Mouse (Mus musculus) liver, embryonic 12.5 days (tissue): Measurements from ENCODE around the gene Ift20. TPM values are rescaled to one million over a fixed set of nuclear protein-coding genes. Genes with fewer than 3 reads are reported as not detected.

ENCODE experiments used
- ATAC-seq: fragments of 200-750 bp; cut with Nextera tagmentation; 2 replicates; pipeline ENCODE4 v1.8.0; 2017; ENCODE audit warnings: moderate number of reproducible peaks, mild to moderate bottlenecking, moderate library complexity
- H3K27ac ChIP-seq: fragments of 300-500 bp; sonication (generic); 2 replicates; pipeline ENCODE4 v1.5.1; 2016; ENCODE audit warnings: mild to moderate bottlenecking
- H3K27me3 ChIP-seq: fragments of 300-500 bp; sonication (generic); replicated peaks from 2 replicates; pipeline ENCODE4 v1.6.1; 2016; ENCODE audit warnings: mild to moderate bottlenecking, moderate library complexity
- H3K36me3 ChIP-seq: fragments of 300-500 bp; sonication (generic); 2 replicates; pipeline ENCODE4 v1.6.1; 2016; ENCODE audit warnings: mild to moderate bottlenecking, moderate library complexity
- H3K4me1 ChIP-seq: fragments of 300-500 bp; sonication (generic); 2 replicates; pipeline ENCODE4 v1.6.1; 2016
- H3K4me2 ChIP-seq: fragments of 300-500 bp; sonication (generic); 2 replicates; pipeline ENCODE4 v1.6.1; 2016; ENCODE audit warnings: mild to moderate bottlenecking, moderate library complexity
- H3K4me3 ChIP-seq: fragments of 300-500 bp; sonication (generic); 2 replicates; pipeline ENCODE4 v1.5.1; 2016; ENCODE audit warnings: mild to moderate bottlenecking, moderate library complexity
- H3K9ac ChIP-seq: fragments of 300-500 bp; sonication (generic); 2 replicates; pipeline ENCODE4 v1.6.1; 2016; ENCODE audit warnings: mild to moderate bottlenecking, moderate library complexity
- H3K9me3 ChIP-seq: fragments of 300-500 bp; sonication (generic); replicated peaks from 2 replicates; pipeline ENCODE4 v1.6.1; 2016; ENCODE audit warnings: mild to moderate bottlenecking, moderate library complexity
- WGBS: fragments of 180-500 bp; shearing (Covaris S2); methylation state at CpG from one replicate; pipeline ENCODE4 v1.1.7; 2016; ENCODE audit not compliant: insufficient replicate concordance; 5-methylcytosine and 5-hydroxymethylcytosine counted together
- polyA plus RNA-seq: library from polyadenylated mRNA; unstranded; fragments of >200 nt; fragmentation: Nextera tagmentation; extraction: Ambion mirVana; gene quantifications from 2 replicates; pipeline ENCODE4 v1.2.1, GENCODE M21; 2016

Ift20 gene
- polyA plus RNA-seq, 1 experiment from 2014 or later, result 84.7 TPM

- no peak overlapping the region for H3K27ac ChIP-seq
- H3K4me1 ChIP-seq, result no peaks in the 10 kb centered on the region
- H3K9ac ChIP-seq, result no peak overlapping the region
- ATAC-seq, result no peak
- no peak overlapping the region for H3K4me3 ChIP-seq
- H3K4me2 ChIP-seq, result no peak overlapping the region
- WGBS, result 61% methylated on average over 3 of the region's 3 CpGs
- H3K36me3 ChIP-seq, result peaks cover 53% of the 10 kb centered on the region
- no peaks in the 10 kb centered on the region for H3K9me3 ChIP-seq
- H3K27me3 ChIP-seq, result peaks cover 17% of the 10 kb centered on the region
Measured at GRCm38 (mm10) chr11:78505430-78505829, 30.7 kb upstream of the Ift20 start.

GRCm38 (mm10) chr11:78509148-78509547 is 27.0 kb upstream of the Ift20 start:
- Histone ChIP-seq H3K9me3 (no peaks in the 10 kb centered on the region), H3K9ac (no peak overlapping the region), H3K27ac (no peak overlapping the region), H3K27me3 (no peaks in the 10 kb centered on the region), H3K4me2 (no peak overlapping the region), H3K4me3 (no peak overlapping the region), H3K4me1 (peaks cover 25% of the 10 kb centered on the region), H3K36me3 (peaks cover 58% of the 10 kb centered on the region)
- ATAC-seq, result no peak
- 73% methylated on average over 5 of the region's 5 CpGs for WGBS

- peak; percentile 95 for ATAC-seq
- Histone ChIP-seq H3K4me3 (peak within 1 kb of the TSS; percentile 86), H3K27me3 (no peaks in the 10 kb centered on the region), H3K27ac (peak within 1 kb of the TSS; percentile 84), H3K4me2 (peak within 1 kb of the TSS; percentile 92), H3K36me3 (peaks cover 62% of the 10 kb centered on the region), H3K9me3 (no peaks in the 10 kb centered on the region), H3K9ac (peak within 1 kb of the TSS; percentile 95), H3K4me1 (peaks cover 25% of the 10 kb centered on the region)
- WGBS, result under 1% methylated on average over 67 of the region's 67 CpGs
Measured at GRCm38 (mm10) chr11:78512025-78512957, 23.9 kb upstream of the Ift20 start, which contains the start of the genes Tmem199 and Poldip2. Gene Tmem199 (minus strand): TSS chr11:78512172. Gene Poldip2 (plus strand): TSS chr11:78512193.

- Histone ChIP-seq H3K27ac (0 out of 2 replicates have a peak overlapping the region, but pooled peaks have one; percentile 84), H3K9me3 (no peaks in the 10 kb centered on the region), H3K4me3 (peak overlapping the region; percentile 86), H3K4me1 (peaks cover 25% of the 10 kb centered on the region), H3K27me3 (no peaks in the 10 kb centered on the region), H3K9ac (peak overlapping the region; percentile 95), H3K36me3 (peaks cover 62% of the 10 kb centered on the region), H3K4me2 (peak overlapping the region; percentile 92)
- ATAC-seq, result no peak
- WGBS, result 63% methylated on average over 3 of the region's 3 CpGs
Measured at GRCm38 (mm10) chr11:78513106-78513790, 22.9 kb upstream of the Ift20 start.

GRCm38 (mm10) chr11:78515549-78516325 is 20.4 kb upstream of the Ift20 start:
- 44% methylated on average over 2 of the region's 2 CpGs for WGBS
- Histone ChIP-seq H3K36me3 (peaks cover 67% of the 10 kb centered on the region), H3K9me3 (no peaks in the 10 kb centered on the region), H3K4me2 (no peak overlapping the region), H3K27ac (no peak overlapping the region), H3K4me3 (no peak overlapping the region), H3K4me1 (peaks cover 24% of the 10 kb centered on the region), H3K9ac (no peak overlapping the region), H3K27me3 (no peaks in the 10 kb centered on the region)
- no peak for ATAC-seq

- H3K4me2 ChIP-seq, result no peak overlapping the region
- H3K27me3 ChIP-seq, result no peaks in the 10 kb centered on the region
- 86% methylated on average over 10 of the region's 10 CpGs for WGBS
- H3K4me1 ChIP-seq, result no peaks in the 10 kb centered on the region
- ATAC-seq, result no peak
- no peak overlapping the region for H3K9ac ChIP-seq
- H3K4me3 ChIP-seq, result no peak overlapping the region
- H3K36me3 ChIP-seq, result peaks cover 95% of the 10 kb centered on the region
- no peak overlapping the region for H3K27ac ChIP-seq
- no peaks in the 10 kb centered on the region for H3K9me3 ChIP-seq
Measured at GRCm38 (mm10) chr11:78518931-78519330, 17.2 kb upstream of the Ift20 start.

DNA sequence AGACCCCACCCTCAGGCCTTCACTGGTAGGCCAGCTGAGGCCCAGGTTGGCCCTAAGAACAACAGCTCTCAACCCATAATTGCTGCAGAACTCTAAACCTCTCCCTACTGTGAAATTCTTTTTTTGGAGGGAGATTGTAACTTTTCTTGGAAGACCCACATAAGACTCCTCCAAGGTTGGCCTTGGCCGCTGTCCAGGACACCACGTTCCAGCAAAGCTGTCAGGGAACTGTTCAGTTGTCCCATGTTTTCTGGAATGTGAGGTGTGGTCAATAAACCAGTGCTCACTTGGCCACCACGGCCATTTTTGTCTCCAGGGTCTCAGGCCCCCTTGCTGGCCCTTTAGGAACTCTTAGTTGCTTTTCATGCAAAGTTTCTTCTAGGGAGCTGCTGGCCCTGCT is 14.3 kb upstream of the Ift20 start:
- no peaks in the 10 kb centered on the region for H3K9me3 ChIP-seq
- no peak overlapping the region for H3K4me3 ChIP-seq
- 81% methylated on average over 3 of the region's 3 CpGs for WGBS
- H3K27ac ChIP-seq, result no peak overlapping the region
- peaks cover 90% of the 10 kb centered on the region for H3K36me3 ChIP-seq
- H3K4me2 ChIP-seq, result no peak overlapping the region
- H3K27me3 ChIP-seq, result no peaks in the 10 kb centered on the region
- H3K9ac ChIP-seq, result no peak overlapping the region
- no peaks in the 10 kb centered on the region for H3K4me1 ChIP-seq
- no peak for ATAC-seq

- Histone ChIP-seq H3K9ac (no peak overlapping the region), H3K9me3 (no peaks in the 10 kb centered on the region), H3K36me3 (peaks cover 93% of the 10 kb centered on the region), H3K27ac (no peak overlapping the region), H3K4me1 (no peaks in the 10 kb centered on the region), H3K4me3 (no peak overlapping the region), H3K27me3 (no peaks in the 10 kb centered on the region), H3K4me2 (no peak overlapping the region)
- ATAC-seq, result no peak
- 86% methylated on average over 1 of the region's 1 CpGs for whole genome bisulfite sequencing
Measured at GRCm38 (mm10) chr11:78522481-78522997, 13.6 kb upstream of the Ift20 start.

DNA sequence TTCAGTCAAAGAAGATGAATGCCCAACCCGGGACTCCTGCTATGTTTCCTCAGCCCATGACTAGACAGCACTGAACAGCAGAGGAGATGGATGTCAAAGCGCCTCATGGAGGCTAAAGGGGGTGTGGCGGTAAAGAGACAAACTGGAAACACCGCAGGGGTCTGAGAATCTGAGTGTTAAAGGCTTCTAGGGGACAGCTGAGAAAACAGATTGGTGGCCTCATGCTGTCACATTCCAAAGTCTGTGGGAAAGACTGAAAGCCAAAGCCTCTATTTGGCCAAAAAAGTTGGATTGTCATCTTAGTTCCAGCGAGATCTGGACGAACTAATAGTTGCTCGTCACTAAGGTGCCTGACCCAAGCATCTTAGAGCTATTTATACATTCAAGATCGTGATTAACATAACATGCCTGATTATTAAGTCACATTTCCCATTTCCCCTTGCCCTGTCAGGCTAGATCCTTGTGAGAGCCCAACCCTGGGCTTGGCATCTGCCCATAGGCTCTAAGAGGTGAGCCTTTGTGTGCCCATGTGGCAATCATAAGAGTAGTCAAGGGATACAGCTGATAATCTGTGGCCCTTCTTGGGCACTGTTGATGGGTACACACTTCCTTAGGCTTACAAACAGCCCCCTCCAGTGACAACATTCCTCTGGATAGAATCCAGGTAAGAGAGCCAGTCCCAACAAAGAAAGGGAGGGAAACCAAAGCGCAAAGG is 12.8 kb upstream of the Ift20 start:
- H3K4me3 ChIP-seq, result no peak overlapping the region
- 79% methylated on average over 9 of the region's 9 CpGs for WGBS
- H3K27ac ChIP-seq, result no peak overlapping the region
- no peak overlapping the region for H3K9ac ChIP-seq
- H3K4me2 ChIP-seq, result no peak overlapping the region
- no peaks in the 10 kb centered on the region for H3K27me3 ChIP-seq
- H3K36me3 ChIP-seq, result peaks cover 93% of the 10 kb centered on the region
- no peaks in the 10 kb centered on the region for H3K4me1 ChIP-seq
- no peak for ATAC-seq
- no peaks in the 10 kb centered on the region for H3K9me3 ChIP-seq

GRCm38 (mm10) chr11:78524838-78525237 is 11.3 kb upstream of the Ift20 start:
- no peak for ATAC-seq
- H3K4me3 ChIP-seq, result no peak overlapping the region
- no peaks in the 10 kb centered on the region for H3K9me3 ChIP-seq
- H3K4me1 ChIP-seq, result no peaks in the 10 kb centered on the region
- no peak overlapping the region for H3K9ac ChIP-seq
- H3K27me3 ChIP-seq, result no peaks in the 10 kb centered on the region
- 89% methylated on average over 2 of the region's 2 CpGs for WGBS
- H3K4me2 ChIP-seq, result no peak overlapping the region
- H3K36me3 ChIP-seq, result peaks cover 94% of the 10 kb centered on the region
- H3K27ac ChIP-seq, result no peak overlapping the region

DNA sequence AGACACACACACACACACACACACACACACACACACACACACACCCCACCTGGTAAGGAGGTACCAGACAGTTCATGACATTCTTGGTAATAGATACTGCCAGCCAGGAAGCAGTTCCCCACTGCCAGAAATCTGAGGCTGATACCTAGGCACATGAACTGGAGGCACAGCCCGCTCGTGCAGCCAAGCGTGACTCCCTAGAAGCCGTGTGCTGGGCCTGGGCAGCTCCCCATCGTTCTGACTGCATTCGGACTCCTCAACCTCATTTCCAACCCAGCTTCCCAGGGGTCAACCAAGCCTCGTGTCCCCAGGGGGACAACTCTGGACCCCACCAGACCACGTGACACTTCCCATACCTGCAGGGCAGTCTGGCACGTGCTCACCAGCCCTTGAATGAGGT is 7.4 kb upstream of the Ift20 start:
- Histone ChIP-seq H3K4me3 (no peak overlapping the region), H3K36me3 (peaks cover 58% of the 10 kb centered on the region), H3K4me1 (no peaks in the 10 kb centered on the region), H3K27ac (no peak overlapping the region), H3K9me3 (no peaks in the 10 kb centered on the region), H3K4me2 (no peak overlapping the region), H3K27me3 (no peaks in the 10 kb centered on the region), H3K9ac (no peak overlapping the region)
- no peak for ATAC-seq
- WGBS, result 78% methylated on average over 9 of the region's 9 CpGs
